Mouse (Mus musculus) right cerebral cortex, postnatal 36 days (tissue): ENCODE measurements around the gene Foxl2.

ENCODE experiments used
- DNase-seq, 2 experiments: peaks; one replicate each; pipeline ENCODE4 v3.0.0; 2022; ENCODE audit warnings: low spot score in 2 of 2, mixed read lengths in 1 of 2

Gene Foxl2

GRCm38 (mm10) chr9:98955103-98955715 is at the start of gene Foxl2:
Gene Foxl2 (plus strand): TSS chr9:98955288.
- no peak for DNase-seq

GRCm38 (mm10) chr9:98920629-98921523 is 34.2 kb upstream of the Foxl2 start:
- DNase-seq: no peak

GRCm38 (mm10) chr9:98923119-98923518 is 32.0 kb upstream of the Foxl2 start:
- DNase-seq: peak in 1 of 2 experiments; percentile 7

- DNase-seq: no peak
Observed at GRCm38 (mm10) chr9:98924183-98924582, 30.9 kb upstream of the Foxl2 start.

- no peak for DNase-seq
Observed at GRCm38 (mm10) chr9:98929496-98929895, 25.6 kb upstream of the Foxl2 start.

- DNase-seq: no peak
Observed at GRCm38 (mm10) chr9:98932931-98933330, 22.2 kb upstream of the Foxl2 start.

GRCm38 (mm10) chr9:98935190-98935909 is 19.7 kb upstream of the Foxl2 start:
- DNase-seq: no peak

GRCm38 (mm10) chr9:98939290-98939689 is 15.8 kb upstream of the Foxl2 start:
- no peak for DNase-seq

GRCm38 (mm10) chr9:98952171-98953050 is 2.7 kb upstream of the Foxl2 start:
- DNase-seq: no peak

GRCm38 (mm10) chr9:98953291-98953690 is 1.8 kb upstream of the Foxl2 start:
- DNase-seq: no peak

GRCm38 (mm10) chr9:98953830-98954229 is 1.3 kb upstream of the Foxl2 start:
- DNase-seq: no peak

GRCm38 (mm10) chr9:98954391-98955102 is 541 bp upstream of the Foxl2 start:
- DNase-seq: no peak

- no peak for DNase-seq
Observed at GRCm38 (mm10) chr9:98955716-98956224, 682 bp downstream of the Foxl2 start.

- DNase-seq: no peak
Observed at GRCm38 (mm10) chr9:98956591-98957381, 1.7 kb downstream of the Foxl2 start.

GRCm38 (mm10) chr9:98957751-98958351 is 2.8 kb downstream of the Foxl2 start:
- DNase-seq: no peak

- no peak for DNase-seq
Observed at GRCm38 (mm10) chr9:98958628-98959027, 3.5 kb downstream of the Foxl2 start.

GRCm38 (mm10) chr9:98959851-98960250 is 4.8 kb downstream of the Foxl2 start:
- no peak for DNase-seq

- DNase-seq: no peak
Observed at GRCm38 (mm10) chr9:98960348-98960747, 5.3 kb downstream of the Foxl2 start.
